Mouse (Mus musculus) B cell, adult 67 days (primary cell): Measurements from ENCODE around the gene Upk3b. TPM values are rescaled to one million over a fixed set of nuclear protein-coding genes. Genes with fewer than 3 reads are reported as not detected.

Experiments
- total RNA-seq, 2 experiments: library from RNA; stranded (reverse); gene quantifications; 4 replicates each; pipeline ENCODE4 v1.2.4; 2023

Upk3b gene
- total RNA-seq, result under 1 TPM; 0.50 to 0.64 TPM

DNA sequence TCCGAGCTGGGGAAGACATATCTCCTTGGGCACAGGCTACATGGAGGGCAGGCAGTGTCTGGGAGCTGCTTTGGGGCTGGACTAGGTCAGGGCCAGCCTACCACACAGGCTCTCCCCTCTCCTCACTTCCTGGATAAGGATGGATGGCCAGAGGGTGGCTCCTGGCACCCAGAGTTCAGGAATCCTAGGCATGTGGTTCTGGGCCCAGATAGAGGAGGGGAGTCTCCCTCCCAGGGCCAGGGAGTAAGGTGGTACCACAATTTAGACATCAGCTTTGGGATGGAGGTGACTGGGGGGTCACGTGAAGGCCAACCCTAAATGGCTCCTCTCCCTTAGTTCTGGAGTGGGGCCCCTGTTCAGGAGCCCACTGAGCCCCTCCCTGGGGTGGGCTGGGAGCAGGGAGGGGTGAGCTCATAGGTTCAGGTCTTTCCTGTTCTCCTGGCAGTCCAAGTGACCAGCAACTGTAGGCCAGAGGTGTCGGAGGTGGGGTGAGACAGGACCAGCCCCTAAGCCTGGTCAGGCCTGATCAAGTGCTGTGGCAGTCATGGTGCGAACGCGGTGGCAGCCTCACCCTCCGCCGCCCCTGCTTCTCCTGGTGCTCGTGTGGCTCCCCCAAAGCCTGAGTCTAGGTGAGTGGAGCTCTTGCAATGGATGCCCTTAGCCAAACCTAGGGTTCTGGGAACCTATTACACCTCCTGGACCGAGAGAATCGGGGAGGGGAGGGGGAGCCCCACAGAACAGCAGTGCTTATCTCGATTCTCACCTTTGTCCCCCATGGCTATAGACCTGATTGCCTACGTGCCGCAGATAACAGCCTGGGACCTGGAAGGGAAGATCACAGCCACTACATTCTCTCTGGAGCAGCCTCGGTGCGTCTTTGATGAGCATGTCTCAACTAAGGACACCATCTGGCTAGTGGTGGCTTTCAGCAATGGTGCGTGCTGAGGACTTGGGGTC is at the start of gene Upk3b:
Gene Upk3b, plus strand, starts transcription at position 239 of the 957 bp plus-strand sequence.

DNA sequence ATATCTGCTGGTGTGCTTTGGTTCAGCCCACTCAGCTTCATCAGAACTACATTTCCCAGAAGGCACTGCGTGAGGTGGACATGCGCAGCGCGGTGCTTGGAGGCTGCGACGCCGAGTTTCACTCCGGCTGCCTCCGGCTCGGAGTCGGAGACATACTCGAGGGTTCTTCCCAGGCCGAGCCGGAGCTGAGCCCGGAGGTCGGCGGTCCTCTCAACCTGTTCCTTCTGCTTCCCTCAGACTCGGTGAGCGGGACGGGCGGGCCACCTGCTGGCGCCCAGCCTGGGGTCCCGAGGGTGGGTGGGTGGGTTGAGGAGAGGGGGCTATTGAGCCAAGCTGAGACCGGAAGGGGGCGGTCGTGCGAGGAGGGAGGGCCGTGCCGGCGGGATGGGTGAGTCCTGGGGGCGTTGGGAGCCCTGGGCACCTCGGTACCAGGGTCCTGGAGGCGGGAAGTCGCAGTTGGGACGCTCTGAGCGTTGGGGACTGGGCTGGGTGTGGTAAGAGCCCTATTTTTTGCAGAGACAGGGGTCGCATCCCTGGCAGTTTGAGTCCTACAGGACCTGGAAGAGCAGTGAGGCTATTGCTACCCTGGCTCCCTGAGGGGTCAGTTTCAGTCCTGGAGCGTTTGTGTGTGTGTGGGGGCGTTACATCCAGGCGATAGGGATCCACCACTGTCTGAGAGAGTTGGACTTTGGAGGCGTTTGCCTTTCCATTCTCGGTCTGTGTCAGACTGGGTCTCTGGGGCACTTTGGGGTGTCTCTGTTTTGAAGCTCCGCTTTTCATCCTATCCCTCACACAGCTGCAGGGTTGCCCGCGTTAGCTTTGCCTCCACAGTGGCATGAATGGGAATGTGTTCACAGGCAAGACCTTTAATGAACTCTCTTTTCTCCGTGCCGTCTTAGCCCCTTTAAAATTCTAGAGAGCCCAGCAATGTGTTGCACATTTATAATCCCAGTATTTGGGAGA is 43.3 kb upstream of the Upk3b start, which contains the start of gene Dtx2:
Gene Dtx2, plus strand, starts transcription at position 76 of the 963 bp plus-strand sequence.

DNA sequence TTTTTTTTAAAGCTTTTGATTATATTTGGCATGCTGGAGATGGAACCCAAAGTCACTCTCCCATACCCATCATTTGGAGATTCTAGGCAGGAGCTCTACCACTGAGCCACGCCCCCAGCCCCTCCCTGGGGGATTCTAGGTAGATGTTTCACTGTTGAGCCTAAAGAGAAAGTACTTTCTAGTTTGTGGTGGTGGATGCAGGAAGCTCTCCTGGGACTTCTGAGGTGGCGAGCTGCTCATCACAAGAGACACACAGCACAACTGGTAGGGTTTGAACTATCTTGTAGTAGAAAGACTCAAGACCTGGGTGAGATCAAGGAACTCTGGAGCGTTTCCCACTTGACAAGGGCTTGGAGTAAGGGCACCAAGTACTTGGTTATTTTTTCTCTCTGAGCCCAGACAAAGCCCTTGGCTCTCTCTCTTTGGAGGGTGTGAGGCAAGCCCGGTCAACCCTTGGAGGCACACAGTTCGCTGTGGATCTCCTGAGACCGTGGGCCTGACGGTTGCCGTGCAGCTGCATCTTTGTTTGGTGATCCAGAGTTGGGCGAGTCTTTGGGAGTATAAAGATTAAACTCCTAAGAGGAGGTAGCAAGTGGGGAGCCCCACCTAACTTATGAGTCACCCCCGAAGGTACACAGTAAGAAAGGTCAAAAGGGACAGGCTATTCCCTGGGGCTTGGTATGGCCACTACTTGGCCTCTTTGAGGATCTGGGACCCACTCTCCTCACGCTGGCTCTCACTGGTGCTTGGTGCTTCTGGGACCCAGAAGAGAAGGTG is 16.2 kb downstream of the Upk3b start, which contains the start of gene Upk3bl:
Gene Upk3bl, plus strand, starts transcription at position 192 of the 777 bp plus-strand sequence.

DNA sequence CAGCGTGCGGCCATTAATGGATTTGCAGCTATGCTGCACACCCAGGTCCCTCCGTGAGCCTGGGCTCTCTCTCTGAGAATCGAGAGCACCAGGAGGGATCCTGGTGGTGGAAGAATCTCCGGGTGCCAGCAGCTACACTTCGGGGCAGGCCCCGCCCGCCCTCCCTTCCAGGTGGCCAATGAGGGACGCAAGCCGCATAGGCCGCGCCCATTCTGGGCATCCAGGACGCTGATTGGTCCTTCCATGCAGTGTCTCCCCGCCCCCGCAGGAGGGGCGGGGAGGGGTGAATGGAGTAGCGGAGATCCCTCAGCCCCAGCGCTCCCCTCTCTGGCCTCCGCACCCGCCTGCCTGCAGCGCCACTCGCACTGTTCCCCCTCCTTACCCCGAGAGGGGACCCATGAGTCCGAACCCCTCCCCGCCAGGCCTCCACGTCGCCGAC is 45.4 kb downstream of the Upk3b start, which contains the start of gene Rasa4:
Gene Rasa4, plus strand, starts transcription at position 248 of the 439 bp plus-strand sequence.

Other genes starting within 250 kb of the Upk3b start
- not detected for gene Srrm3, start 231.6 kb upstream of the Upk3b start, total RNA-seq
- 1 to 10 TPM in 1 of 2 experiments, not detected in 1; 1.7 TPM for gene Hspb1, start 150.6 kb upstream of the Upk3b start, total RNA-seq
- 100 to 1,000 TPM; 100 to 105 TPM for gene Ywhag, start 103.9 kb upstream of the Upk3b start, total RNA-seq
- 1 to 10 TPM in 1 of 2 experiments, under 1 TPM in 1; 0.80 to 2.8 TPM for gene Ssc4d, start 64.0 kb upstream of the Upk3b start, total RNA-seq
- gene Zp3, start 58.4 kb upstream of the Upk3b start, total RNA-seq, result not detected
- 10 to 100 TPM; 35.6 to 36.0 TPM for gene Dtx2, start 43.7 kb upstream of the Upk3b start, total RNA-seq
- gene Upk3bl, start 16.0 kb downstream of the Upk3b start, total RNA-seq, result not detected
- gene Rasa4, start 45.4 kb downstream of the Upk3b start, total RNA-seq, result 10 to 100 TPM; 12.1 to 21.2 TPM
- gene Polr2j, start 78.1 kb downstream of the Upk3b start, total RNA-seq, result 10 to 100 TPM; 79.3 to 86.2 TPM
- gene Lrwd1, start 97.6 kb downstream of the Upk3b start, total RNA-seq, result 10 to 100 TPM; 31.9 to 33.3 TPM
- 10 to 100 TPM; 16.6 to 20.9 TPM for gene Alkbh4, start 97.7 kb downstream of the Upk3b start, total RNA-seq
- 10 to 100 TPM; 68.9 to 71.4 TPM for gene Orai2, start 132.2 kb downstream of the Upk3b start, total RNA-seq
- 10 to 100 TPM; 28.0 to 31.5 TPM for gene Prkrip1, start 160.5 kb downstream of the Upk3b start, total RNA-seq
- gene Sh2b2, start 208.1 kb downstream of the Upk3b start, total RNA-seq, result 10 to 100 TPM; 15.1 to 16.2 TPM